Mouse (Mus musculus) embryo, embryonic 11 days (tissue): ENCODE measurements around the gene Mgrn1.

Experiments
- DNase-seq: peaks from one replicate; pipeline ENCODE4 v3.0.0-alpha.2; 2015

The Mgrn1 gene

GRCm38 (mm10) chr16:4909745-4910144 lies 23.7 kb downstream of the Mgrn1 start:
- DNase-seq, result no peak

- DNase-seq, result no peak
Observed at GRCm38 (mm10) chr16:4910758-4911157, 24.7 kb downstream of the Mgrn1 start.

- DNase-seq, result no peak
Observed at GRCm38 (mm10) chr16:4912074-4912648, 26.1 kb downstream of the Mgrn1 start.

- DNase-seq, result no peak
Observed at GRCm38 (mm10) chr16:4912907-4913782, 27.1 kb downstream of the Mgrn1 start.

GRCm38 (mm10) chr16:4913783-4914735 lies 28.0 kb downstream of the Mgrn1 start:
- DNase-seq, result peak; percentile 83

DNA sequence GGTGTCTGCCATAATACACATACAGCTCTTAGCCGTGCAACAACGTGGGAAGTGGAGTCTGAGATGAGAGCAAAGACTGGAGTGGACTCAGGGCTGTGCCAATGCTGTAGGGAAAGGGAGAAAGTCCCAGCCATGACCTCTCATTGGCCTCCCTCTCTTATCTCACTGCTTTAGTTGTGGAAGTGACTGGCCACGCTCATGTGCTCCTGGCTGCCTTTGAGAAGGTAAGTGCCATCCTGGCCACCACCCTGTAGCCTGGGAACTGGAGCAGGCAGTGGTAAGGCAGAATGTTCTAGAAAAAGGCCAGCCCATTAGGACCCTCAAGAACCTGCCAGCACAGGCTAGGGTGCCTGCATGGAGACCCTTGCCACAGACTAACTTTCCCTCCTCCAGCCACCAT lies 29.9 kb downstream of the Mgrn1 start:
- no peak for DNase-seq

- no peak for DNase-seq
Observed at GRCm38 (mm10) chr16:4916608-4917007, 30.6 kb downstream of the Mgrn1 start.

DNA sequence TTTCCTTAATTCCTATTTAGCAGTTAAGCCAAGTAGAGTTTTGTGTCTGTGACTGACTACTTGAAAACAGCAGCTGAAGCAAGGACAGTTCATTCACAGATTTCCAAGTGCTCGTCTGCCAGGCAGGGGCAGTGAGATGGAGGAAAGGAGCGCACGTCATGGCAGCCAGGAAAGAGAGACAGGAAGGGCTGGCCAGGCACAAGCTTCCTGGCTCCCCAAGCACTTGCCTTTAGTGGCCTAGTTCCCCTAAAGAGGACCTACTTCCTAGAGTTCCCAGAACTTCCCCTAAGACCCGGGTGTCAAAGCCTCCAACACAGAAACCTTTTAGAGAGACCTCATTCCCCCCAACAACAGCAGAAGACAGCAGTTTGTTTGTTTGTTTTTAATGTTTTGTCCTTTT lies 34.5 kb downstream of the Mgrn1 start:
- DNase-seq, result no peak

DNA sequence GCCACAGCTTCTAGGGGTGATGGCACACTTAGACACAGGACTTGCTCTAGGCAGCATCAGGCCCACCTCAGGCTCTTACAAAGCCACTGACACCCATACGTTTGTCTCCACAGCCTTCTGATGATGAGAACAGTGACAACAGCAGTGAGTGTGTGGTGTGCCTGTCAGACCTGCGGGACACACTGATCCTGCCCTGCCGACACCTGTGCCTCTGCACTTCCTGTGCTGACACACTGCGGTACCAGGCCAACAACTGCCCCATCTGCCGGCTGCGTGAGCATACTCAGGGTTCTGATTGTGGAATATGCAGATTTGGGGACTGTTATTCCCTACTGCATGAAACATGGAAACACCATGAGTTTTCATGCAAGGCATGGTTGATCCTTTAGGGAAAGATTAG lies 36.4 kb downstream of the Mgrn1 start:
- DNase-seq, result no peak

DNA sequence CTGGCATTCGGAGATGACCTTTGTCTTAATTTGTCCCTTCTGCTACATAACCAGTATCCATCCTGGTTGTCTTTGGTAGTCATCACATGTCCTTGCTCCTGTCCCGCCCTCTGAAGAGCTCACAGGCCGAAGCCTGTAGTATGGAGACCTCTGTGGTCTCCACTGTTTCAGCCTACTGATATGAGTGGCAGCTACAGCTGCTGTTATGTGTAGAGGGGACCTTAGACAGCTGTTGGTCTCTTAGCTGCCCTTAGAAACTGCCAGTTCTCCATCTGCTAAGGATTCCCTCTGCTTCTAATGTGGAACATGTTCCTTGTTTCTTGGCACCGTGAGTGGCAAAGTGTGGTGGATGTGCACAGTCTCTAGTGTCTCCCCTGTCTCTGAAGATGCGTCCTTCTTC lies 37.9 kb downstream of the Mgrn1 start:
- no peak for DNase-seq

DNA sequence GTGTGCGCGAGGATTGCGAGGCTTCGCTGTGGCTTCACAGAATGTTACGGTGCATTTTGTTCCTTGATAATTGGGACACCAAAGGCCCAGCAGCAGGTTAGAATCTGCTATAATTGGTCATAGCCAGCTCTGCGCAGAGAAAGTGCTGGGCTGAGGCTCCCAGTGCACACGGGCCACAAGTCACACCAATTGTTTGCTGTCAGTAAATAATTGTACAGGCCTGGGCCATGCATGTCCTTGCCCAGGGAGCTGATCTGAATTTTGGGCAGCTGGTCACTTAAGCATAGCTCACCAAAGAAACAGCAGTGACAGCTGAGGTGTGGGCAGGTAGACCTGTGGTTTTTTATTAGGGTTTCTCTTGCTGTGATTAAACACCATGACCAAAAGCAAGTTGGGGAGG lies 41.9 kb downstream of the Mgrn1 start:
- DNase-seq, result no peak

DNA sequence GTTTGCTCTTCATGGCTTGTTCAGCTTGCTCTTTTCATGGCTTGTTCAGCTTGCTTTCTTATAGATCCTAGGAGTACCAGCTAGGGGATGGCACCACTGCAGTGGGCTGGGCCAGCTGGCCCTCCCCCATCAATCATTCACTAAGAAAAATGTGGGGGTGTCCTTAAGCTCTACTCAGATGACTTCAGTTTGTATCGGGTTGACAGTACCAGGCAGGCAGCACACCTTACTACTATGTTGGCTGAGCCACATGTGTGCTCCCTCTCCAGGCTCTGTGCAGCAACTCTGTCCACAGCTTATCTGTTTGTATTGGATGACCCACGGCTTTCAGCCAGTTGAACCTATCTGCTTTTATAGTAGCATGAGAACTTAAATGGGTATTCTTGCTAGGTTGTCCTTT lies 42.4 kb downstream of the Mgrn1 start:
- DNase-seq, result no peak

- DNase-seq, result no peak
Observed at GRCm38 (mm10) chr16:4932429-4932828, 46.4 kb downstream of the Mgrn1 start.

DNA sequence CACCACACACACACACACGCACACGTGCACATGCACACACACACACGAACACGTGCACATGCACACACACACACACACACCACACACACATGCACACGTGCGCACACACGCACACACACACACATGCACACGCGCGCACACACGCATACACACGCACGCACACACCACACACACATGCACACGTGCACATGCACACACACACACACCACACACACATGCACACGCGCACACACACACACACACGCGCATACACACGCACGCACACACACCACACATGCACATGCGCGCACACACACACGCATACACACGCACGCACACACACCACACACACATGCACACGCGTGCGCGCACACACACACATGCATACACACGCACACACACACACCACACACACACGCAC lies 49.4 kb downstream of the Mgrn1 start:
- DNase-seq, result no peak

GRCm38 (mm10) chr16:4935931-4936703 lies 50.1 kb downstream of the Mgrn1 start:
- DNase-seq, result no peak

- DNase-seq, result no peak
Observed at GRCm38 (mm10) chr16:4937351-4938190, 51.5 kb downstream of the Mgrn1 start.

DNA sequence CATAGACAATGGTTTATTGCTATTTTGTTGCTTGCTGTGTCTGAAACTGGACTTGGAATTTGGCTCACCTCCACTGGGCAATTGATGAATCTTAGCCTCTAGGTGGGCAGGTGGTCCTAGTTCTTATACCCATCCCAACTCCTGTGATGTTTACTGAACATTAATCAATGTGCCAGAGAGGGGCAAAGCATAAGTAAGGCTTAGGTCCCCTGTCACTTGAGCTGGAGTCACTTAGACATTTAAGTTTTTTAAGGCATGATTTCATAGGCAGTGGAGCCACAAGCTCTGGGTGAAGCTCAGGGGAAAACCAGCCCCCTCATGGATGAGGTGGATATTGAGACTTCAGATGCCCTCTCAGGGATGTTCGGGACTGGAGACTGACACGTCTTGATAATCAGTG lies 52.4 kb downstream of the Mgrn1 start, which contains the start of gene Nudt16l1:
TSS of gene Nudt16l1 (plus strand) at position 301 of the 400 bp plus-strand sequence.
- no peak for DNase-seq

- peak; percentile 96 for DNase-seq
Observed at GRCm38 (mm10) chr16:4938989-4939388, 52.9 kb downstream of the Mgrn1 start.

- peak; percentile 34 for DNase-seq
Observed at GRCm38 (mm10) chr16:4939412-4939811, 53.4 kb downstream of the Mgrn1 start.

- no peak for DNase-seq
Observed at GRCm38 (mm10) chr16:4940311-4940850, 54.3 kb downstream of the Mgrn1 start.

DNA sequence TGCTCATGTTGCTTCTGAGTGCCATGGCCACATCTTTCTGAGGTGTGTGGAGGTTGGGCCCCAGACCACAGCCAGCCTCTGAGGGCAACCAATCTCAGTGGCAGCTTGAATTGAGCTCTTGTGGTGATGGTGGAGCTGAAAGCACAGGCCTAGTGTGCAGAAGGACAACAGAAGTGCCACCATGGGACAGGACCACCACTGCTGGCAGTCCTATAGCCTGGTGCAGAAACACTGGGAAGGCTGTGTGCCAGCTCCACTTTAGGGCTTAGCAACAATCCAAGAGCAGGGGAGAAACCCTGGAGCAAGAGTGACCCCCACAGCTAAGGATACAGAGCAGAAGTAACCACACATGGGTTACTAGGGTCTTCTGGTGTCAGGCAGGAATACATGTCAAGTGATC lies 55.0 kb downstream of the Mgrn1 start:
- DNase-seq, result no peak
